Mouse (Mus musculus): ENCODE measurements at regions not wholly inside any gene's neighbourhood (a gene's known extent, or its start where the extent isn't known, plus 50 kb on each side); places are given as distances from the start of the nearest gene placed in this dataset.

- TF ChIP-seq CTCF (IDR thresholded peaks at IDR 0.05; ENCODE audit: insufficient read depth, low read length) (no peak), POLR2A (IDR thresholded peaks at IDR 0.05; ENCODE audit: borderline replicate concordance, extremely low read depth, low read depth, low read length) (no peak)
Measured at GRCm38 (mm10) chr10:97404076-97404787, 75.2 kb upstream of the Dcn start.

Measured in lung, adult 2 months (tissue).